Mouse (Mus musculus): ENCODE results near the gene Gm20388.
A peak's percentile ranks its signal among the peaks of the same experiment; 100 is the strongest.
"Not testable (repeated sequence)": the region's sequence is repeated elsewhere in the genome, so short reads cannot be mapped to it uniquely, and the experiment has no call there.

The Gm20388 gene

GRCm38 (mm10) chr8:120777184-120777583 lies 866.5 kb downstream of the Gm20388 start:
- DNase-seq = no peak

DNA sequence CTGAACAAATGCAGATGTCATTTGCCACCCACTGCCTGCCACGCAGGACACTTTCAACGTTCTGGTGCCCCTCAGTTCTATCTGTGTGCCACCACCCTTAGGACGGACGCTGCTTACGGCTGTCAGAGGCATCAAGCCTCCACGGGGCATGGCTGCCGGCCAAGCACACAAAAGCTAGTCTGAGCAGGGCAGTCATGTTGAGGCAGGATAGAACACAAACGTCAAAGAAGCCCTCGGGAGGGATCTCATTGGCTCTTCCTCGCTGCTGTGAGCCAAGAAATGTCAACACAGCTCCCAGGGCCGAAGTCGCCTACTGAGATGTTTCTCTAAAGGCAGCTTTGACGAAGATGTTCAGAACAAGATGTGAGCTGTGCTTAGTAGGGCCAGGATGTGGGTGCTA lies 867.1 kb downstream of the Gm20388 start:
- DNase-seq = no peak

DNA sequence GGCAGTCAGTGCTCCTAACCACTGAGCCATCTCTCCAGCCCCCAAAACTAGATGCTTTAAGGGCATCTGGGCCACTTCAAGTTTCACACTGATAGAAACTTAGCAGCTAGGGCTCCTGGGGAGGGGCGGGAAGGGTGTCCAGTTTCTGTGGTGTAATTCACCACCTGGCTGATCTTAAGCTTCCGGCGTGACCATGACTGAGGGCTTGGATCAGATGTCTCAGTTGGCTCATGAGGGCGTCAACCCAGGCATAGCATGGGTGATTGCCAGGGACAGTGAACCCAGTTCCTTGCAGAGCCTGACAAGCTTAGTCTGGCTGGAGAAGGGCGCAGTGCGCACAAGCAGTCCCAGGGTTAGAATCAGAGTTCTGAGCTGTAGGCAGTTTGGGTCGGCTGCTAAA lies 868.5 kb downstream of the Gm20388 start:
- no peak for DNase-seq

GRCm38 (mm10) chr8:120783781-120784180 lies 873.1 kb downstream of the Gm20388 start:
- no peak for DNase-seq

- no peak for DNase-seq
Observed at GRCm38 (mm10) chr8:120786753-120787152, 876.1 kb downstream of the Gm20388 start.

DNA sequence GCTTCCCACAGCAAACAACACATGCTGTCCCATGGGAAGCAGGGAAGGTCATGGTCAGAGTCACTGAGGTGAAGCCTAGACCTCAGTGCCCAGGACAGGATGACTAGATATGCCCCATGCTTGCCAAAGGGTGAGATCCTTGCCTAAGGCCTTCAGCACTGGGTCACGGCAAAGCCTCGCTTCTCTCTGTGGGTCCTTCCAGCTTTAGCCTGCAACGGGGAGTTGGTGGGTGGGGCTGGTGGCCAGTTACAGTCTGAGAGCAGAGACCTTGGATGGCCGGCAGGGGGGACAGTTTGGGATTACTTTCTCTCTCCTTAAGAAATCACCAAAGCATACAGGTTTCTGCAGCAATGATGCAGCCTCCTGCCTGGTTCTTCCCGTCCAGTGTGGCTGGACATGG lies 877.0 kb downstream of the Gm20388 start:
- no peak for DNase-seq

DNA sequence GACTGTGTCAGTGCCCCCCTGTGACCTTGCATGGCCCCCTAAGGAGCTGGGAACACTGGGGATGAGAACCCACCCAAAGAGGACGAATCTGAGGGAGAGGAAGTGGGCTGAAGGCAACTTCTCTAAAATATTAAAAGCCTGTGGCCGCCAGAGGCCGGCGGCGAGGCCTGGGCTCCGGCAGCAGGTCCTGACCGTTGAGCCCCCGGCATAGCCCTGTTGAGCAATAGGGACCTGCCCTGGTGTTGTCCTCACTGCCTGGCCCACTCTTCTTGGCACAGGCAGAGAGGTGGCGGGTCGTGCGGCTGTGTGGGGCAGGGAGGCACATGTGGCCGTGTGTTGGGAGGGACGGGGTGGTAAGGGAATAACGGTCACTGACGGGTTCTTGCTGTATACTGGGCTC lies 882.1 kb downstream of the Gm20388 start:
- DNase-seq = no peak

DNA sequence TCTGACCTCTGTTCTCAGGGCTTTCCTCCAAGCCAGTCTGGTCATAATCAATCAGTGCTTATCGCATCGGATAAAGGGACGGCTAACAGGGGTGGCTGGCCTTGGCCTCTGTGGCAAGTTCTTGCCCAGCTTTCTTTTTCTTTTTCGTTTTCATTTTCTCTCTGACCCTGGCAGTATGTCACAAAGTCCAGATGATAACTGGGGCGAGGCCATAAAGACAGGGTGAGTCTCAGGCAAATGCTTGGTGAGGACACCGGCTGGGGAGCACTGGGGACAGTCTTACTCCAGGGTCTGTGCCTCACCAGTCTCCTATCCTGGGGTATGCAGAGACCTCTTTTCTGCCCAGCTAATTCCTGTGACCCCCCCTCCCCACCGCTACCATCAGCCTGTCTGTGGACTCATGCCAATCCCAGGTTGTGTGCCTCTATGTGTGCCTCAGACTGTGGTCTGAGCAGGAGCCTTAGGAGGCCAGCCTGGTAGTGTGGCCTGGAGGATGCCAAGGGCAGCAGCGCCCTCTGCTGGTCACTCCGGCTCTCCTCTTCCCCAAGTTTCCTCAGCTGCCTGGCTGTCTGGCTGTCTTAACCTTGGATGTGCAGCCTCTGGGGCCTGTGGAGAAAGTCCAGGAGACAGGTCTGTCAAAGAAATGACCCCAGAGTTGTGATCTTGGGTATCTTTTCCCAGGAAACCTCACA lies 885.4 kb downstream of the Gm20388 start:
- peak; percentile 89 for DNase-seq

DNA sequence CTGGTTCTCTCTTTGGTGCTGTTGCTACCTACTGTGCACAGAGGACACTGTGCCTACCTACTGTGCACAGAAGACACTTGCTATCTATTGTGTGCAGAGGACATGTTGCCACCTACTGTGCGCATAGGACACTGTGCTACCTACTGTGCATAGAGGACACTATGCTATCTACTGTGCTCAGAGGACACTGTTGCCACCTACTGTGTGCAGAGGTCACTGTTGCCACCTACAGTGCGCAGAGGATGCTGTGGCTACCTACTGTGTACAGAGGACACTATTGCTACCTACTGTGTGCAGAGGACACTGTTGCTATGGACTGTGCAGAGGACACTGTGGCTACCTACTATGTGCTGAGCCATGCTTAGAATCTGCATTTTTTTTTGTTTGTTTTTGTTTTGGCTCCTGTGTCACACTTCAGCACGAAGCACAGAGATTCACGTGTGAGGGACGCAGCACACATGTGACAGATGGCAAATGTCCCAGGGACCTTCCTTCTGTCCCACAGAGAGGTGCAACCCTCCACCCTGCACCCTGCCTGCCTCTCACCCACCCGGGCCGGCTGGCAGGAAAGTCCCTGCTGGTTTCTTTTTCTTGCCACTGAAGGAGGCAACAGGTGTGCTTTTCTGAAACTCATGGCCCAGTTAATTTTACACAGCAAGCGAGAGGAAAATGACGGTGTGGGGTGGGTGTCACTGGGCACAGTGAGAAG lies 886.5 kb downstream of the Gm20388 start:
- DNase-seq = no peak

DNA sequence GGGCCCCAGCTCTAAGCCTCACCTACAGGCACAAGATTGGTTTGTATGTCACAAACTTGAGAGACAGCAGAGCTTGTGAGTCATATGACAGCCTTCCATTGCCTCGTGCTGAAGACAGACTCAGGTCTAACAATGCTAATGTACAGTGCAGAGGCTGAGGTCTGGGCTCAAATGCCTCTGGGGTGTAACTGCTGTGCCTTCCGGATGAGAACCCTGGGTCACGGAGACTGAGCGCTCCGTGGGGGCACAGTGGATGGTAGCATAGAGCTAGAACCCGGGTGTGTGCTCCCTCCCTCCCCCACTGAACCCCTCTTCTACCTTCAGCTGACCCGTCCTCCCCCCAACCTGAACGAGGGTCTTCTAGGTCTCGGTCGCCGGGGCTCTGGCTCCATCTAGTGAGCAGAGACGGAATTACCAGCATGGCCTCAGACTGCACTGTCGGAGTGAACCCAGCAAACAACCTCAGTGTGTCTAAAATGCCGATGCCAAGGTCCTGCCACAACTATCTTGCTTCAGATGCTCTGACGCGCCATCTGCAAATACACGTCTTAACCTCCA lies 889.7 kb downstream of the Gm20388 start:
- peak; percentile 62 for DNase-seq

DNA sequence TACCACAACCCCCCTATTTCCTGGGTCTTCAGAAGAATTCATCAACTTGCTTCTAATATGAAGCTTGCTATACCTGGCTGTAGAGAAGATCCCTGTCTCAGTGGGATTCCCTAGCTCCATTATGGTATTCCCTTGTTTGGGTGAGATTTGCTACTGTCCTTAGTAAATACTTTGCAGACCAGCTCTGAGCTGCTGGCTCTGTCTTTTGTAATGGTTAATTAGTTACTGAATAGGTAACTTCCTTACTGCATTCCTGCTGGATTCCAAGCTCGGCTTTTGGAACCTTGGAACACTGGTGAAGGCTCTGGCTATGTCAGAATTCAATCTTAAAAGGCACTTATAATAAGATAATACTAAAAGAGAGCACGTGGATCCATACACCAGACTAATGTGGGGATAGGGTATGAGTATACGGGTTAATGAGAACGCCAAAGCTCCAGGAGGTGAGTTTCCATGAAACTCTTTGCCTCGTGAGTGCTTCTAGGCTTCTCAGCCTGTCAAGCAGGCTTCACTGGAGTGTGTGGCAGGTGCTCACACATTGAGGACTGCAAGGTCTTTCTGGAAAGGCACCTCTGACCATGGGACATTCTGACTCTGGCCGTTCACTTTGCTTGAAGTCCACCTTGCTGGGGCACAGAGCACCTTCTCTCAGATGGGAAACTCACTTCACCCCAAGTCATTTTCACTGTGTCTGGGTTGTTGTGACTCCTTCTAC lies 893.2 kb downstream of the Gm20388 start:
- DNase-seq = not testable (repeated sequence)

GRCm38 (mm10) chr8:120804741-120805140 lies 894.1 kb downstream of the Gm20388 start:
- no peak for DNase-seq

DNA sequence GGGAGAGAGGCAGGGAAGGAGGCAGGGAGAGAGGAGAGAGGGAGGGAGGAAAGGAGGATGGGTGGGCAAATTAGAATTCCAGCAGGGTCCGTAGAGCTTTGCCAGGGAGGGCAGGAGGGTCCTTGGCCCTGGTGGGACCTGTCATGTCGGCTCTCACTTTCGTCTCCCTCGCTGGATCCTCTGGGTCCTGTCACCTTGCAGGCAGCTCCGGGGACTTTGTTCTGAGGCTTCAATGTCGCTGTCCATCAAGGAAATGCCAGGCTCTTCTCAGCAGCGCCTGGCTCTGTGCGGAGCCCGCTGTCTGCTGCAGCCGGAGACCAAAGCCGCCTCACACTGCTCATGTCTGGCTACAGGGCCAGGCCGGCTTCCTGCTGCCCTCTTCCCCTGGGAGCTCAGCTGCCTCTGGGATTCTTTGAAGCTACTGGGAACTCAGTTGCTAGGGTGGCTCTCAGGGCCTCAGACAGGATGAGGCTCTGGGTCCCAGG lies 896.2 kb downstream of the Gm20388 start:
- no peak for DNase-seq

DNA sequence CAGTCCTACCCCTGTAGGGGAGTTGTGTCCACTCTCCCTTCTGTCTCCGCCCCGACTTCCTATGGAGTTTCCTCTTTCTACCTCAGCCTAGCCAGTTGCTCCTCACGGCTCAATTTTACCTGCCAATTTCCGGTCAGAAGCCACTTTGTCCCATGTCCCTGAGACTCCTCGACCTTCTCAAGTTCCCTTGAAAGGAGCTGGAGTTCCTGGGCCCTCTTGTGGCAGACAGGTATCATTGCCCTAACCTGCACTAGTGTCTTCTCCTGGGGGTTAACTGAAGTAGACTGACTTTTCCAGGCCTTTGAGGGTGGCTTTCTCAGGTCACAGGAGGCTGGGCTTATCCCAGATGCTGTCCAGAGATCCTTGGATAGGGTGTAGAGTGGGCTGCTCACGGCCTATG lies 897.1 kb downstream of the Gm20388 start:
- DNase-seq = peak; percentile 42

- DNase-seq = no peak
Observed at GRCm38 (mm10) chr8:120809050-120809449, 898.4 kb downstream of the Gm20388 start.

DNA sequence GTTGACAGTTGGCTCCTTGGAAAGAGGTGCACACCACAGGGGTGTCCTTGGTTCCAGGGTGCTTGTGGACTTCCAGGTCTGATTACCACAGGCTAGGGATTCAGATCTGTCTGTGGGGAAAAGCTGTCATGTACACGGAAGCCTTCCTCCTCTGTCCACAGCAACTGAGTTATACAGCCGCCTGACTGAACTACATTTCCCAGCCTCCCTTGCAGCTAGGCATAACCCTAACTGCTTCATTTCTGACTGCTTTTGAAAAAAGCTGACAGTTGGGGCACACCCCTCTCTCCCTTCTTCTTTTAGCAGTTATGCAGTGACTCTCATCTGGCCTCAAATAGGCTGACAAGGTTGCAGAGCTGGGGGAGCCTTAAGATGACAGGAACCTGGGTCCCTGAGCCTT lies 901.3 kb downstream of the Gm20388 start:
- no peak for DNase-seq

- DNase-seq = no peak
Observed at GRCm38 (mm10) chr8:120813028-120813427, 902.4 kb downstream of the Gm20388 start.

DNA sequence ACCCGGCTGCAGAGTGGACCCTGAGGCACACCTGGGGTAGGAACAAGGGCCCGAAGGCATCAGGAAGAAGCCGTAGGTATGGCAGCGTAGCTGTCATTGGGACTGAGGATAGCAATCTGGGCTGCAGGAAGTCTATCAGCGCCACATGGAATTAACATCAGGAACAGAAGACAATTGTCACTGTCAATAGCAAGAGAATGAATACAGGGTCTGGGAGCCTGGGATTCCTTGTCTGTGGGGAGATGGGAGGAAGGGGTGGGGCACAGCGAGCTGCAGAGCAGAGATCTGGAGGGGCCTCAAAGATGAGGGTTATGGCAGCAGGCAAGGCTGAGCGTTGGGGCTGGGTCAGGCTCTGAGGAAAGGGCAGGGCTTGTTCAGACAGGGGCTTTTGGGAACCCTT lies 903.2 kb downstream of the Gm20388 start:
- no peak for DNase-seq

DNA sequence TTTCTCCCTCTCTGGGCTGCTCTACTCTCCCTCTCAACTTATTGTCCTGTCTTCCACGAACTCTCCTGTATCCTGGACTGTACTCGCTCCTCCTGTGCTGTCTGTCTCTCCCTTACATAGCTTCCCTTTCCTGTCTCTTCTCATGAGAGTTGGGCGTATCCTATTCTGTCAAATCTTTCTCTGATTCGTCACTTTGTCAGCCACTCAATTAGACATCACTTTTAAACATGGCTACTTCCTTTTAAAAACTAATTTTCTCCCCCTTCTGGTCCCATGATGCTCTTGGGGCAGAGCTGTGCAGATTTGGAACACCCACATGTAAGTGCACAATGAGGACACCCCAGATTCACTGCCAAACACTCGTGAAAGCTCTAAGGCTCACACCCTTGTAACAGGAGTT lies 905.7 kb downstream of the Gm20388 start:
- no peak for DNase-seq

GRCm38 (mm10) chr8:120819906-120820305 lies 909.3 kb downstream of the Gm20388 start:
- no peak for DNase-seq

- peak; percentile 79 for DNase-seq
Observed at GRCm38 (mm10) chr8:120821399-120822170, 910.9 kb downstream of the Gm20388 start.

- DNase-seq = no peak
Observed at GRCm38 (mm10) chr8:120823331-120823730, 912.7 kb downstream of the Gm20388 start.

DNA sequence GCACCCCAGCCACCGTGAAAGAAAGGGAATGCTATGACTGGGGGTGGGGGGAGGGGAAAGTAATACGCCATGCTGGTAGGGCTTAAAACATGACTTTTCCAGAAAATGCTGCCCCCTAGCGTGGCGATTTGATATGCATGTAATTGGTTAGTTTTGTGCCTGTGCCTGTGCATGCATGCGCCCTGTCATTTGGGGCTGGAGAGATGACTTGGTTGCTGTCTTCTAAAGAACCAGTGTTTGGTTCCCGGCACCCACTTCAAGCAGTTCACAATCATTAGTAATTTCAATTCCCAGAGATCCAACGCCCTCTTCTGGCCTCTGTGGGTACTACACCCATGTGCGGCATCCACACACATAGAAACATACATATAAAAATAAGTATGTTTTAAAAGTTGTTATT lies 913.2 kb downstream of the Gm20388 start:
- DNase-seq = no peak
